Mouse (Mus musculus) forebrain, embryonic 16.5 days (tissue): ENCODE measurements at regions not wholly inside any gene's neighbourhood (a gene's known extent, or its start where the extent isn't known, plus 50 kb on each side); places are given as distances from the start of the nearest gene placed in this dataset.

Source experiments
- ATAC-seq: fragments of 200-750 bp; cut with Nextera tagmentation; 2 replicates; pipeline ENCODE4 v1.8.0; 2017; ENCODE audit warnings: mild to moderate bottlenecking, moderate library complexity
- H3K27ac ChIP-seq: fragments of 300-500 bp; sonication (generic); 2 replicates; pipeline ENCODE4 v1.5.1; 2014; ENCODE audit warnings: low read length, control low read depth
- H3K27me3 ChIP-seq: fragments of 300-500 bp; sonication (generic); replicated peaks from 2 replicates; pipeline ENCODE4 v1.6.1; 2014; ENCODE audit warnings: low read length; ENCODE audit not compliant: control insufficient read depth, insufficient read depth
- H3K36me3 ChIP-seq: fragments of 300-500 bp; sonication (generic); 2 replicates; pipeline ENCODE4 v1.6.1; 2014; ENCODE audit not compliant: control insufficient read depth, insufficient read depth
- H3K4me1 ChIP-seq: fragments of 300-500 bp; sonication (generic); replicated peaks from 2 replicates; pipeline ENCODE4 v1.6.1; 2014; ENCODE audit warnings: low read length; ENCODE audit not compliant: control insufficient read depth, insufficient read depth
- H3K4me2 ChIP-seq: fragments of 300-500 bp; sonication (generic); 2 replicates; pipeline ENCODE4 v1.6.1; 2014; ENCODE audit warnings: mild to moderate bottlenecking, low read length, control low read depth
- H3K4me3 ChIP-seq: fragments of 300-500 bp; sonication (generic); replicated peaks from 2 replicates; pipeline ENCODE4 v1.5.1; 2014; ENCODE audit warnings: mild to moderate bottlenecking, low read length, control low read depth
- H3K9ac ChIP-seq: fragments of 300-500 bp; sonication (generic); replicated peaks from 2 replicates; pipeline ENCODE4 v1.6.1; 2014; ENCODE audit warnings: low read depth, low read length, control low read depth
- H3K9me3 ChIP-seq: fragments of 300-500 bp; sonication (generic); 2 replicates; pipeline ENCODE4 v1.6.1; 2016; ENCODE audit warnings: low read length; ENCODE audit not compliant: control insufficient read depth
- WGBS: fragments of 180-500 bp; shearing (Covaris S2); extraction: QIAGEN DNeasy Blood & Tissue Kit; methylation state at CpG from one replicate; pipeline ENCODE4 v1.1.7; 2014; 5-methylcytosine and 5-hydroxymethylcytosine counted together

DNA sequence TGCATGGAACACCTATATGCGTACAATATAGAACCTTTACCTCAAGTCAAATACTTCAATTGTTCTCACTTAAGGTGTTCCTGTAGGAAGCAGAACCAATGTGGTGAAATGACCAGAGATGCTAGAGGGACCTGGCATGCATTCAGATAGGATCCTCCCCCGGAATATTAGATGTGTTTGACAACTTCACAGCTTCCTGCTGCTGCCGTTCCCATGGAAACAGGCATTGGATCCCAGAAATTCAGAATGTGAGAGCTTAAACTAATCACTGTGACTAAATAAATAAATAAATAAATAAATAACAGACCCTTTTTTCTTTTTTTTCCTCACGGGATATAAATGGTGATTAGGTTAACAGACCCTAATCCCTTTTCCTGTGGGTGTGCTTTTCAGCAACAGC is 401.5 kb upstream of the 5930422O12Rik start:
- H3K4me1 ChIP-seq: no peaks in the 10 kb centered on the region
- H3K27me3 ChIP-seq: no peaks in the 10 kb centered on the region
- H3K36me3 ChIP-seq: no peaks in the 10 kb centered on the region
- no peak for ATAC-seq
- no peak overlapping the region for H3K4me2 ChIP-seq
- no peak overlapping the region for H3K4me3 ChIP-seq
- no peak overlapping the region for H3K27ac ChIP-seq
- no peaks in the 10 kb centered on the region for H3K9me3 ChIP-seq
- 47% methylated on average over 4 of the region's 4 CpGs for WGBS
- H3K9ac ChIP-seq: no peak overlapping the region

DNA sequence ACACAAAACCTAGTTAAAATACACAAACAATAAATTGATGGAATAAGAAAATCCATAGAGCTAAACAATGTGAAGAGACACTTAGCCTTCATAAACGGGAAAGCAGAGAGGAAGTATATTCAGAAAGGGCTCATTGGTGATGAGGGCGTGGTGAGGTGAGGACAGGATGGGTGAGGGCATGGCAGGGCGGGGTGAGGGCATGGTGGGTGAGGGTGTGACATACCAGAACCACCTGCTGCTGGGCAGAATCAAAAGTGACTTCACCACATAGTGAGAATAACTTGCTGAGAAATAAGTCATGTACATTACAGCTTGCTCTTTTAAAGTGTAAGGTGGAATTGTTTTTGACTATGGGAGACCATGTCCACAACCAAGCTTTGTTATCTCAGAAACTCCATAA is 399.1 kb upstream of the 5930422O12Rik start:
- WGBS: 81% methylated on average over 3 of the region's 3 CpGs
- ATAC-seq: no peak
- Histone ChIP-seq H3K4me2 (no peak overlapping the region), H3K36me3 (no peaks in the 10 kb centered on the region), H3K4me1 (no peaks in the 10 kb centered on the region), H3K27ac (no peak overlapping the region), H3K27me3 (no peaks in the 10 kb centered on the region), H3K9me3 (no peaks in the 10 kb centered on the region), H3K4me3 (no peak overlapping the region), H3K9ac (no peak overlapping the region)

DNA sequence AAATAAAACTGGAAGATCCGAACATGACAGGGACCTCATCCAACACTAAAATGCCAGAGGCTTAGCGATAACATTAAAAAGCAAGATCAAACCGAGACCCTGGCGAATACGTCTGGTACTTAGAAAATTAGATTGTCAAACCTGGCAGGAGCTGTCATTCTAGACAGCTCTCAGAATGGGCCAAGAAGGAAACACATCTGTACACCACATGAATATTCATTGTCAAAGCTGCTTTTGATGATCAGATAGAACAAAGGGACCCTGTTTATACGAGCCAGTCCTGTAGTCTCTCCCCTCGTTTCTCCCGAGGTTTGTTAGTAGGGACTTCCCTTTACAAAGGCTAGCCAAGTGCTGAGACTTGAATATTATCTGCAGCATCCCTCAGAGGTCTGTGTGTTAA is 376.5 kb upstream of the 5930422O12Rik start:
- no peak overlapping the region for H3K9ac ChIP-seq
- H3K9me3 ChIP-seq: peaks cover 9% of the 10 kb centered on the region
- ATAC-seq: peak; percentile 88
- no peaks in the 10 kb centered on the region for H3K36me3 ChIP-seq
- H3K27me3 ChIP-seq: no peaks in the 10 kb centered on the region
- H3K4me2 ChIP-seq: no peak overlapping the region
- H3K4me1 ChIP-seq: peaks cover 5% of the 10 kb centered on the region
- H3K4me3 ChIP-seq: no peak overlapping the region
- 18% methylated on average over 8 of the region's 8 CpGs for WGBS
- H3K27ac ChIP-seq: peak overlapping the region; percentile 45; the same call in 1 of the 2 replicates

DNA sequence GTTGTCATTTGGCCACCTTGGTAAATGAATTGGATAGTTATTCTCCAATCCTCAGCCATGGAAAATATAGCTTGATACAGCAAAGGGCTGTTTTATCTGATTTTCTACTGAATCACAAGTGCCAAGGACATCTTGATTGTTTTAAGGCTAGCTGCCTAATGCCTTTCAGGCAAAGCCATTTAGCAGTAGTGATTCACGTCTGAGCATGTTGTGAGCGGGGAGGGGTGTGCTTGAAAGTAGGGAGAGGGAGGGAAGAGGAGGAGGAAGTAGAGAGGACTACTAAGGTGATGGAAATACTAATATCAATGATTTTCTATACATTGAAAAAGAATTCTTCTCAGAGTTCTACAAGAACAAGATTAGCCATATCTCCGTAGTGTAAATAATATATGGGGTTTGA is 362.9 kb upstream of the 5930422O12Rik start:
- Histone ChIP-seq H3K4me2 (no peak overlapping the region), H3K36me3 (no peaks in the 10 kb centered on the region), H3K27me3 (no peaks in the 10 kb centered on the region), H3K27ac (no peak overlapping the region), H3K9ac (no peak overlapping the region), H3K4me1 (0 out of 2 replicates have a peak, but pooled peaks cover 5% of the 10 kb centered on the region), H3K4me3 (no peak overlapping the region), H3K9me3 (no peaks in the 10 kb centered on the region)
- no peak for ATAC-seq
- 92% methylated on average over 3 of the region's 3 CpGs for WGBS

DNA sequence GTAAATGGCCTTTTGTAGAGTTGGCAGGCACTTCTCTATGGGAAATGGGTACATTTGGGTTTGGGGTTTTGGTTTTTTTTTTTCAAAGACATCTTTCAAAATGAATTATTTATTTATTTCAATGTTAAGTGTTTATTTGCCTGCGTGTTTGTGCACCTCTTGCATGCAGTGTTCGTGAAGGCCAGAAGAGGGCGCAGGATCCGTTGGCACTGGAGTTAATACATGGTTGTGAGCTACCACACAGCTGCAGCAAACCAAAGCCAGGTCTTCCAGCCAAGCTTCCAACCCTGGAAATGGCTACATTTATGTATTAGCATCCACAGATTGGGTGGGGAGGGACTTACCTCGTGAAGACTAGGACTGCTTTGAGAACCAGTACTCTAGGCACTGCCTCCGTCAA is 362.3 kb upstream of the 5930422O12Rik start:
- H3K27me3 ChIP-seq: no peaks in the 10 kb centered on the region
- no peaks in the 10 kb centered on the region for H3K9me3 ChIP-seq
- WGBS: 91% methylated on average over 6 of the region's 6 CpGs
- no peak for ATAC-seq
- no peaks in the 10 kb centered on the region for H3K36me3 ChIP-seq
- no peak overlapping the region for H3K4me2 ChIP-seq
- 0 out of 2 replicates have a peak, but pooled peaks cover 5% of the 10 kb centered on the region for H3K4me1 ChIP-seq
- no peak overlapping the region for H3K27ac ChIP-seq
- no peak overlapping the region for H3K4me3 ChIP-seq
- H3K9ac ChIP-seq: no peak overlapping the region

DNA sequence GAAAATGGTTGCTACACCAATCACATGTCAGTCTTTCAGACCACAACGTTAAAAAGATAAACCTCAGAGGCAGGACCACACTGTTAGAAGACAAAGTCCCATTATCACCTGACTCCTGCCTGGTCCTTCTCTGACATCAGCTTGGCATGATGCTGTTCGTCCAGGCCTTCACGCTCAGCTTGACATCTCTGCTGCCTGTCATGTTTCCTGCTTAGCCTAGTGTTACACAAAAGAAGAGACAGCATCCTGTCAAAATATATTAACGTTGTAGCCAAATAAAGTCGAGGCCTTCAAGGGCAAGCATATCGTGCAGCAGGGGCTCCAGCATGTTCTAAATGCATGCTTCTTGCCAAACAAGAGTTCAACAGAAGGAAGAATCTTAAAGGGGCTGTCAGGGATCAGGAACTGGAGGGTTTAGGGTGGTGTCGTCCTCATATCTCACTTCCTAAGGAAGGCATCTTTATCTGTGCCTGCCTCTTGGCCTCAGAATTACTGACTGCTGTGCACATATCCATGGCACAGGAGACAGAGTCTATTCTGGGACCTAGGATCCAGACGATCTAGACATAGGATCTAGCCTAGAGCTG is 361.0 kb upstream of the 5930422O12Rik start:
- Histone ChIP-seq H3K4me3 (no peak overlapping the region), H3K4me2 (no peak overlapping the region), H3K9ac (no peak overlapping the region), H3K36me3 (no peaks in the 10 kb centered on the region), H3K27ac (no peak overlapping the region), H3K4me1 (0 out of 2 replicates have a peak, but pooled peaks cover 5% of the 10 kb centered on the region), H3K9me3 (no peaks in the 10 kb centered on the region), H3K27me3 (no peaks in the 10 kb centered on the region)
- peak; percentile 59; the same call in 1 of the 2 replicates for ATAC-seq
- WGBS: 43% methylated on average over 8 of the region's 8 CpGs

DNA sequence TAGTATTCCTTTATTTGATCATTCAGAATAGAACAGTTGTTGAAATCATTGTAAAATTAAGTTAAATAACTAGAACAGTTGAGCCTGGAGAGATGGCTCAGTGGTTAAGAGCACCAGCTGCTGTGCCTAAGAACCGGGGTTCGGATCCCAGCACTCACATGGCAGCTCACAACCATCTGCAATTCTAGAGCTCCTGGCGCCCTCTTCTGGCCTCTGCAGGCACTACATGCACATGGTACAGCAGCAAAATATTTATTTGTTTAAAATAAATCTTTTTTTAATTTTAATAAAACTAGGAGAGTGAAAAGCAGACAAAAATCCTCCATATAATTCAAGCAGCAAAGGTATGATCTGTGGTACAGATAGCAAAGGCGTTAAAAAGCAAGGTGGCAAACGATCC is 360.0 kb upstream of the 5930422O12Rik start:
- Histone ChIP-seq H3K36me3 (no peaks in the 10 kb centered on the region), H3K27me3 (no peaks in the 10 kb centered on the region), H3K4me1 (0 out of 2 replicates have a peak, but pooled peaks cover 5% of the 10 kb centered on the region), H3K9me3 (no peaks in the 10 kb centered on the region), H3K4me2 (no peak overlapping the region), H3K27ac (no peak overlapping the region), H3K4me3 (no peak overlapping the region), H3K9ac (no peak overlapping the region)
- 90% methylated on average over 5 of the region's 5 CpGs for WGBS
- ATAC-seq: no peak

DNA sequence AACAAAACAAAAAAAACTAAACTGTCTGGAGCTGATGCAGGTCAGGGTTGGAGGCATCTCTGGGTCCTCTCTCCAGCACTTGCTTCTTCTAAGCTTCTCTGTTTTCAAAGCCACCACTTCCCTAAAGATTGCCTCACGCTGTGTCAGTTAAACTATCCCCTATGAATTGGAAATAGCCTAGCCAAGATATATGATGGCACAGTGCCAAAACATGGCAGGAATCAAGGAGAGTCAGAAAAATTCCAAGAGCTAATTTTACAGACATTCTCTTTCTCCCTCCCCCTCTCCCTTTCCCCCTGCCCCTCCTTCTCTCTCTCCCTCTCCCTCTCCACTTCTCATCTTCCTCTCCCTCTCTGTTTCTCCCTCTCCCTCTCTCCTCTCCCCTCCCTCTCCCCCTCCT is 353.3 kb upstream of the 5930422O12Rik start:
- 16% methylated on average over 1 of the region's 1 CpGs for WGBS
- 0 out of 2 replicates have a peak, but pooled peaks have one; percentile 37 for ATAC-seq
- Histone ChIP-seq H3K4me2 (no peak overlapping the region), H3K4me1 (peaks cover 9% of the 10 kb centered on the region), H3K27me3 (no peaks in the 10 kb centered on the region), H3K4me3 (no peak overlapping the region), H3K9me3 (no peaks in the 10 kb centered on the region), H3K36me3 (no peaks in the 10 kb centered on the region), H3K27ac (no peak overlapping the region), H3K9ac (no peak overlapping the region)

DNA sequence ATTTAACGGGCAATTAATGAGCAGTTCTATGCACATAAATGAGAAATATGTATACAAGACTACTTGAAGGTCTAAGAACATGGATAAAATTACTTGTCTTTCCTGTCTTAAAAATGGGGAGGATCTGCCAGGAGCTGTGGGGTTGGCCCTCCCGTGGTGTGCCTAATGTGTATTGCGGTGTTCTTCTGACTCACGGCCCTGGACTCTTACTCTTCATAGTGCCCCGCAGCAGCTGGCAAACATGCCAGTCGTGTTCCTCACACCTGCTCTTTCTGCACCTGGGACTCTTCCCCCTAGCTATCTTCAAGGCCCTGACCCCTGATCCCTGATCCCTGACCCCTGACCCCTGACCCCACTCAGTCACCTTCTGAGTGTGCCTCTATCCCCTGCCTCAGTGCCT is 352.3 kb upstream of the 5930422O12Rik start:
- Histone ChIP-seq H3K9me3 (no peaks in the 10 kb centered on the region), H3K27ac (no peak overlapping the region), H3K4me1 (peaks cover 9% of the 10 kb centered on the region), H3K27me3 (no peaks in the 10 kb centered on the region), H3K4me3 (no peak overlapping the region), H3K4me2 (no peak overlapping the region), H3K9ac (no peak overlapping the region), H3K36me3 (no peaks in the 10 kb centered on the region)
- WGBS: 89% methylated on average over 6 of the region's 6 CpGs
- ATAC-seq: no peak

DNA sequence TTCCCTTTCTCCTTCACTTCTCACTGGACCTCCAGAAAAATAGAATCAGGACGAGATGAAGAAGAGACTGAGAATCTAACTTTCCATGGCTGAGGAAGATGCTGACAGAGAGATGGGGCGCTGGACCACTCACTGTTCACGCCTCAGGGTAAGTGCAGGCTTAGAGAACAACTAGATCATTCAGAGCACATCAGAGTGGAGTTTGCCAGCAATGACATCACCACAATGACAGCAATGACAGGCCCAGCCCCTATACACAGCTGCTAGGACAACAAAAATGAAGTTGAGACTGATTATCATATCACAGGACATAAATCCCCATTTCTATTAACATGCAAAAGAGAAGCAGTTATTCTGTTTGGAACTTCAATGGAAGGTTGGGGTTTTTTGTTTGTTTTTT is 350.4 kb upstream of the 5930422O12Rik start:
- no peak overlapping the region for H3K4me3 ChIP-seq
- H3K36me3 ChIP-seq: no peaks in the 10 kb centered on the region
- peak; percentile 85 for ATAC-seq
- H3K27ac ChIP-seq: no peak overlapping the region
- no peak overlapping the region for H3K9ac ChIP-seq
- H3K4me2 ChIP-seq: no peak overlapping the region
- H3K9me3 ChIP-seq: no peaks in the 10 kb centered on the region
- no peaks in the 10 kb centered on the region for H3K27me3 ChIP-seq
- WGBS: 30% methylated on average over 3 of the region's 3 CpGs
- peaks cover 9% of the 10 kb centered on the region for H3K4me1 ChIP-seq
